Mouse (Mus musculus) adrenal gland, adult 8-10 months (tissue): ENCODE measurements around the gene Olfr843. TPM values are rescaled to one million over a fixed set of nuclear protein-coding genes. Genes with fewer than 3 reads are reported as not detected.

Experiments used
- DNase-seq: peaks from one replicate; pipeline ENCODE4 v3.0.0; 2022
- total RNA-seq, 4 experiments: library from RNA; stranded (reverse); gene quantifications; 2 replicates each; pipeline ENCODE4 v1.2.4; 2022

Olfr843 gene
- total RNA-seq = not detected

DNA sequence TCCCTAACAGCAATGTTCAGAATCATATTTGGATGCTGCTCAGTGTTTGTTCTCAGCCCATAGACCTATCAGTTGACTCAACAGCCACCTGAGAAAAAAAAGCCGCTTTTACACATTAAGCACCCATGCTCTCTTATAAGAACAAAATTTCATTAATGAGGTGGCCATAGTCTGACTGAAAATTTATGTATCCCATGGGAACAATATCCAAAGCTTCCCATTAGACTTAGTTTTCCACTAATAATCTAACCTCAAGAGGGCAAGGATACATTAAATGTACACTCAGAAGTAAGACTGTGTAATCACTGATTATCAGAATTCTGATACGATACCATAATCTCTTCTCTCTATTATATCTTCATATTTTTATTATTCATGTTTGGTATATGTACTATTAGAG, at the start of gene Olfr843:
Gene Olfr843 (minus strand): TSS at position 101 of the 400 bp plus-strand sequence.
- DNase-seq = no peak

Other genes with a start within 250 kb of the Olfr843 start
- gene Olfr835, start 219.3 kb downstream of the Olfr843 start, total RNA-seq = not detected
- gene Olfr836, start 131.6 kb downstream of the Olfr843 start, total RNA-seq = not detected
- gene Olfr837, start 115.7 kb downstream of the Olfr843 start, total RNA-seq = not detected
- not detected for gene Olfr839-ps1, start 74.7 kb downstream of the Olfr843 start, total RNA-seq
- gene Olfr844, start 64.4 kb upstream of the Olfr843 start, total RNA-seq = not detected
- not detected for gene Olfr845, start 84.5 kb upstream of the Olfr843 start, total RNA-seq
- not detected for gene Olfr846, start 112.0 kb upstream of the Olfr843 start, total RNA-seq
- gene Olfr847, start 126.7 kb upstream of the Olfr843 start, total RNA-seq = not detected
- gene Olfr849, start 188.3 kb upstream of the Olfr843 start, total RNA-seq = not detected
- not detected for gene Olfr850, start 226.3 kb upstream of the Olfr843 start, total RNA-seq
- gene Olfr851, start 241.3 kb upstream of the Olfr843 start, total RNA-seq = not detected